Comparison of ENCODE assay signal across 13 mouse cellular contexts in the genomic region with DNA sequence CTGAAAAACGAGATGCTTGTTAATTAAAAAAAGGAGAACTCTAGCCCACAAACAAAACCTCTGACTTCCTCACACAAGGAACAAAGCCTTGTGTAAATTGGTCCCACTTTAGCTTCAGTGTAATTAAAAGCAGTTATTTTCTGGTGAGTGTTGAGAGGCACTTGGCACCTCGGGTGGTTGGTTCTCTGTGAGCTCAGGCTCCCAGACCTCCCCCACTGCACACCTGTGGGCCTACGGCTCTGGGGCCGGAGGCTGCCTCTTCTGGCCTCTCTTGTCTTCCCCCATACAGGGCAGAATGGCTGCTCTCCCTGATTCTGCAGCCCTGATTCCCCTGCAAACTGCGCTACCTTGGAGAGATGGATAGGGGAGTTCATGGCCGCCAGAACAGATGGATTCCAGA. TPM values are rescaled to one million over a fixed set of nuclear protein-coding genes. Genes with fewer than 3 reads are reported as not detected.
DNase-seq lines count a peak whose midpoint lies in the region; ATAC-seq and TF ChIP-seq lines count a peak whose summit lies in the region.
"Had no signal": no experiment of that assay in that cellular context is flagged by ENCODE, and none has a peak within 500 bp of the region (broad histone marks: within the 10 kb centered on the region; RNA-seq: fewer than 3 reads in every experiment).

No protein-coding gene starts in this region.

- no peaks in the 10 kb centered on the region for H3K27me3 ChIP-seq in hindbrain, embryonic 16.5 days (replicated peaks; ENCODE audit: control insufficient read depth, insufficient read depth, low read length)
- no peaks in the 10 kb centered on the region for H3K27me3 ChIP-seq in hindbrain, embryonic 11.5 days (ENCODE audit: control insufficient read depth, insufficient read depth, low read length)
- no peaks in the 10 kb centered on the region for H3K27me3 ChIP-seq in forebrain, postnatal 0 days (ENCODE audit: insufficient read depth, low read length)
- H3K27me3 ChIP-seq in stomach, embryonic 15.5 days (replicated peaks), result no peaks in the 10 kb centered on the region
- H3K27me3 ChIP-seq in liver, postnatal 0 days (ENCODE audit: insufficient read depth, low read length), result no peaks in the 10 kb centered on the region
- H3K27me3 ChIP-seq: CH12.LX had no signal

- no peak for TF ChIP-seq EP300 in liver, postnatal 0 days (IDR thresholded peaks at IDR 0.05; ENCODE audit: low read depth)

- H3K4me1 ChIP-seq in hindbrain, embryonic 16.5 days (ENCODE audit: control insufficient read depth, insufficient read depth, low read depth, low read length), result peaks cover 12% of the 10 kb centered on the region
- peaks cover 2% of the 10 kb centered on the region; the same call in 1 of the 2 replicates for H3K4me1 ChIP-seq in hindbrain, embryonic 11.5 days (replicated peaks; ENCODE audit: control insufficient read depth, insufficient read depth, low read length)
- H3K4me1 ChIP-seq in forebrain, postnatal 0 days (ENCODE audit: insufficient read depth), result peaks cover 9% of the 10 kb centered on the region; the same call in 1 of the 2 replicates
- peaks cover 5% of the 10 kb centered on the region; the same call in 1 of the 2 replicates for H3K4me1 ChIP-seq in stomach, embryonic 15.5 days
- H3K4me1 ChIP-seq in liver, postnatal 0 days (ENCODE audit: insufficient read depth), result peaks cover 6% of the 10 kb centered on the region

- H3K27ac ChIP-seq in hindbrain, embryonic 16.5 days (ENCODE audit: low read depth, low read length), result no peak overlapping the region; the same call in 1 of the 2 replicates
- H3K27ac ChIP-seq in hindbrain, embryonic 11.5 days (ENCODE audit: low read depth, low read length), result no peak overlapping the region
- H3K27ac ChIP-seq in forebrain, postnatal 0 days (ENCODE audit: low read depth, low read length), result 0 out of 2 replicates have a peak overlapping the region, but pooled peaks have one; percentile 10
- H3K27ac ChIP-seq in stomach, embryonic 15.5 days, result peak overlapping the region; percentile 49; the same call in 1 of the 2 replicates
- H3K27ac ChIP-seq in liver, postnatal 0 days (ENCODE audit: low read depth), result no peak overlapping the region

- WGBS in hindbrain, embryonic 16.5 days, result 68% methylated on average over 6 of the region's 6 CpGs
- 77% methylated on average over 6 of the region's 6 CpGs for WGBS in hindbrain, embryonic 11.5 days
- 43% methylated on average over 6 of the region's 6 CpGs for WGBS in forebrain, postnatal 0 days
- WGBS in stomach, embryonic 15.5 days, result 56% methylated on average over 6 of the region's 6 CpGs
- 62% methylated on average over 6 of the region's 6 CpGs for whole genome bisulfite sequencing in liver, postnatal 0 days (ENCODE audit: insufficient replicate concordance)

- ATAC-seq in hindbrain, embryonic 16.5 days, result no peak
- ATAC-seq in hindbrain, embryonic 11.5 days (ENCODE audit: low FRiP score), result no peak
- peak; percentile 32; the same call in 1 of the 2 replicates for ATAC-seq in forebrain, postnatal 0 days
- ATAC-seq in stomach, embryonic 15.5 days (ENCODE audit: insufficient read depth, low FRiP score, low read depth), result no peak
- no peak for ATAC-seq in liver, postnatal 0 days

- no peak for TF ChIP-seq CTCF in forebrain, postnatal 0 days (IDR thresholded peaks at IDR 0.05; ENCODE audit: low read depth)
- no peak for TF ChIP-seq CTCF in liver, postnatal 0 days (IDR thresholded peaks at IDR 0.05; ENCODE audit: low read depth)

- 0 out of 2 replicates have a peak overlapping the region, but pooled peaks have one; percentile 4 for H3K9ac ChIP-seq in hindbrain, embryonic 16.5 days (ENCODE audit: low read depth, low read length)
- H3K9ac ChIP-seq in hindbrain, embryonic 11.5 days (ENCODE audit: low read depth, low read length), result no peak overlapping the region
- H3K9ac ChIP-seq in forebrain, postnatal 0 days, result no peak overlapping the region
- no peak overlapping the region for H3K9ac ChIP-seq in stomach, embryonic 15.5 days
- H3K9ac ChIP-seq in liver, postnatal 0 days (replicated peaks), result no peak overlapping the region

- H3K36me3 ChIP-seq in hindbrain, embryonic 16.5 days (ENCODE audit: control insufficient read depth, insufficient read depth, low read length), result peaks cover 2% of the 10 kb centered on the region; the same call in 1 of the 2 replicates
- H3K36me3 ChIP-seq in hindbrain, embryonic 11.5 days (ENCODE audit: control insufficient read depth, insufficient read depth, low read length), result peaks cover 1% of the 10 kb centered on the region; the same call in 1 of the 2 replicates
- peaks cover 35% of the 10 kb centered on the region for H3K36me3 ChIP-seq in forebrain, postnatal 0 days (ENCODE audit: insufficient read depth)
- no peaks in the 10 kb centered on the region for H3K36me3 ChIP-seq in stomach, embryonic 15.5 days
- peaks cover 3% of the 10 kb centered on the region; the same call in 1 of the 2 replicates for H3K36me3 ChIP-seq in liver, postnatal 0 days (replicated peaks; ENCODE audit: insufficient read depth, low read length)

- DNase-seq in hindbrain, embryonic 11.5 days (ENCODE audit: low spot score), result no peak
- peak; percentile 32 to 33 for DNase-seq in spleen, postnatal 36 days (ENCODE audit: low spot score in 2 of 2)
- no peak for DNase-seq in spleen, postnatal 4 days (ENCODE audit: low spot score in 2 of 2)
- no peak for DNase-seq in forebrain, postnatal 0 days
- no peak for DNase-seq in gastrocnemius, postnatal 25 days
- no peak for DNase-seq in liver, postnatal 0 days
- DNase-seq: cerebellum, adult 11 months; kidney, postnatal 14 days had no signal

- H3K4me2 ChIP-seq in hindbrain, embryonic 16.5 days (ENCODE audit: low read length), result no peak overlapping the region
- H3K4me2 ChIP-seq in hindbrain, embryonic 11.5 days (replicated peaks; ENCODE audit: low read depth, low read length), result no peak overlapping the region
- H3K4me2 ChIP-seq in forebrain, postnatal 0 days (ENCODE audit: low read depth), result no peak overlapping the region
- H3K4me2 ChIP-seq in stomach, embryonic 15.5 days, result no peak overlapping the region
- no peak overlapping the region for H3K4me2 ChIP-seq in liver, postnatal 0 days (ENCODE audit: low read depth, low read length)
- H3K4me2 ChIP-seq: liver, embryonic 11.5 days had no signal

- no peaks in the 10 kb centered on the region for H3K9me3 ChIP-seq in hindbrain, embryonic 16.5 days (ENCODE audit: control insufficient read depth, low read length)
- H3K9me3 ChIP-seq in hindbrain, embryonic 11.5 days (ENCODE audit: control insufficient read depth, low read length), result no peaks in the 10 kb centered on the region
- H3K9me3 ChIP-seq in forebrain, postnatal 0 days (ENCODE audit: low read length), result no peaks in the 10 kb centered on the region
- no peaks in the 10 kb centered on the region for H3K9me3 ChIP-seq in stomach, embryonic 15.5 days
- no peaks in the 10 kb centered on the region for H3K9me3 ChIP-seq in liver, postnatal 0 days (ENCODE audit: low read length)

- no peak overlapping the region for H3K4me3 ChIP-seq in hindbrain, embryonic 16.5 days (ENCODE audit: low read length)
- H3K4me3 ChIP-seq in hindbrain, embryonic 11.5 days (ENCODE audit: low read depth, low read length), result no peak overlapping the region
- H3K4me3 ChIP-seq in forebrain, postnatal 0 days (ENCODE audit: low read depth, low read length), result no peak overlapping the region
- H3K4me3 ChIP-seq in stomach, embryonic 15.5 days (replicated peaks), result no peak overlapping the region
- no peak overlapping the region for H3K4me3 ChIP-seq in liver, postnatal 0 days (ENCODE audit: low read depth, low read length)
- H3K4me3 ChIP-seq: erythroblast, embryonic 14.5 days had no signal

RNA-seq across cellular contexts. Expression of a gene that starts 49.3 kb away (rescaled TPM):
- 127 and 139 TPM in 2 replicates for polyA plus RNA-seq in hindbrain, embryonic 16.5 days (2015; fragmentation: Nextera tagmentation; extraction: Ambion mirVana)
- polyA plus RNA-seq in hindbrain, embryonic 11.5 days (2014; fragmentation: Nextera tagmentation; extraction: Ambion mirVana), result 133 and 149 TPM in 2 replicates
- total RNA-seq in forebrain, postnatal 0 days (2014; rRNA removed), result 52.7 and 73.3 TPM in 2 replicates
- 67.0 and 90.2 TPM in 2 replicates for polyA plus RNA-seq in forebrain, postnatal 0 days (2015; fragmentation: Nextera tagmentation; extraction: Ambion mirVana)
- polyA plus RNA-seq in stomach, embryonic 15.5 days (2015; fragmentation: Nextera tagmentation; extraction: Ambion mirVana), result 70.6 and 78.7 TPM in 2 replicates
- 1 to 10 TPM; 1.4 to 2.2 TPM for total RNA-seq in gastrocnemius, postnatal 25 days (2021)
- polyA plus RNA-seq in liver, postnatal 0 days (2015; fragmentation: Nextera tagmentation; extraction: Ambion mirVana), result 8.4 and 11.3 TPM in 2 replicates

Comparison
In these comparisons a context has a peak if more than half of its experiments do, and no peak if none do; other contexts are left out.
1. DNase-seq: peak in spleen, postnatal 36 days (2 of 2); none in hindbrain, embryonic 11.5 days (single experiment), spleen, postnatal 4 days (0 of 2), forebrain, postnatal 0 days (single experiment), gastrocnemius, postnatal 25 days (single experiment) and liver, postnatal 0 days (single experiment).
2. H3K27ac ChIP-seq: peak in forebrain, postnatal 0 days (single experiment) and stomach, embryonic 15.5 days (single experiment); none in hindbrain, embryonic 16.5 days (single experiment), hindbrain, embryonic 11.5 days (single experiment) and liver, postnatal 0 days (single experiment).